Mouse (Mus musculus) hindbrain, postnatal 0 days (tissue): ENCODE measurements around the gene Cdh12. TPM values are rescaled to one million over a fixed set of nuclear protein-coding genes. Genes with fewer than 3 reads are reported as not detected.
"Not testable (repeated sequence)": the region's sequence is repeated elsewhere in the genome, so short reads cannot be mapped to it uniquely, and the experiment has no call there.

ENCODE experiments used
- ATAC-seq: fragments of 200-750 bp; cut with Nextera tagmentation; 2 replicates; pipeline ENCODE4 v1.8.0; 2017; ENCODE audit warnings: mild to moderate bottlenecking, moderate TSS enrichment, moderate library complexity
- DNase-seq: peaks from one replicate; pipeline ENCODE4 v3.0.0-alpha.2; 2015; ENCODE audit warnings: low spot score
- H3K27ac ChIP-seq: fragments of 300-500 bp; sonication (generic); 2 replicates; pipeline ENCODE4 v1.5.1; 2014; ENCODE audit warnings: mild to moderate bottlenecking
- H3K27me3 ChIP-seq: fragments of 300-500 bp; sonication (generic); 2 replicates; pipeline ENCODE4 v1.6.1; 2014; ENCODE audit warnings: low read length, mixed read lengths; ENCODE audit not compliant: insufficient read depth
- H3K36me3 ChIP-seq: fragments of 300-500 bp; sonication (generic); 2 replicates; pipeline ENCODE4 v1.6.1; 2014; ENCODE audit warnings: low read length, mixed read lengths; ENCODE audit not compliant: insufficient read depth
- H3K4me1 ChIP-seq: fragments of 300-500 bp; sonication (generic); 2 replicates; pipeline ENCODE4 v1.6.1; 2014; ENCODE audit warnings: antibody characterized with exemption, low read length, mixed read lengths; ENCODE audit not compliant: insufficient read depth
- H3K4me2 ChIP-seq: fragments of 300-500 bp; sonication (generic); 2 replicates; pipeline ENCODE4 v1.6.1; 2014; ENCODE audit warnings: low read depth, mild to moderate bottlenecking, low read length, moderate library complexity, mixed read lengths
- H3K4me3 ChIP-seq: fragments of 300-500 bp; sonication (generic); 2 replicates; pipeline ENCODE4 v1.5.1; 2014; ENCODE audit warnings: low read length
- H3K9ac ChIP-seq: fragments of 300-500 bp; sonication (generic); replicated peaks from 2 replicates; pipeline ENCODE4 v1.6.1; 2014; ENCODE audit warnings: mild to moderate bottlenecking, low read length, moderate library complexity, mixed read lengths
- H3K9me3 ChIP-seq: fragments of 300-500 bp; sonication (generic); 2 replicates; pipeline ENCODE4 v1.6.1; 2016; ENCODE audit warnings: low read length, mixed read lengths
- CTCF ChIP-seq: IDR thresholded peaks from 2 replicates; pipeline ENCODE4 v1.5.1; 2016; ENCODE audit warnings: antibody characterized with exemption, control low read depth, low read depth
- WGBS: fragments of 180-500 bp; shearing (Covaris S2); extraction: QIAGEN DNeasy Blood & Tissue Kit; methylation state at CpG from one replicate; pipeline ENCODE4 v1.1.7; 2014; 5-methylcytosine and 5-hydroxymethylcytosine counted together
- polyA plus RNA-seq: library from polyadenylated mRNA; unstranded; fragments of >200 nt; fragmentation: Nextera tagmentation; extraction: Ambion mirVana; gene quantifications from 2 replicates; pipeline ENCODE4 v1.2.1, GENCODE M21; 2015
- total RNA-seq: library from RNA; depleted of rRNA; stranded (reverse); fragments of >200 nt; gene quantifications from 2 replicates; pipeline ENCODE4 v1.2.3, GENCODE M21; 2014

The Cdh12 gene
- total and polyA plus RNA-seq, 2 experiments from 2014 or later, result 10.4 to 10.6 TPM

DNA sequence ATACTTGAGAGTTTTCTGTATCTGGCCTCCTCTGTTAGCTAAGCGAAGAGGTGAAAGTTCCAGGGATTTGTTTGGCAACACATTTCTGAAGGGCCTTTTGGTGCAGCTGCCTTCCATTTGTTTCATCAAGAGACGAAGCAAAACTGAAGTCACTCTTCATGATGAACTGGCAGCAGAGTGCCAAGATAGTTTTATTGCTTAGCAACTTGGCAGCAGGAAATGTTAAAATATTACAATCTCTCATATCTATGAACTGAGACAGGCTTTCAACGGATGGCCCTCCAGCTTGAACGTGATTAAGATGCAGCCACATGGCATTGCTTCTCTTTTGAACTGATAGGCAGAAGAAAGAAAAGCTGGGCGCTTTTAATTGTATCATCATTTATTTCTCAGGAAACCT, 730.7 kb downstream of the Cdh12 start:
- Histone ChIP-seq H3K27me3 (no peaks in the 10 kb centered on the region), H3K4me1 (no peaks in the 10 kb centered on the region), H3K4me3 (no peak overlapping the region), H3K27ac (no peak overlapping the region), H3K36me3 (no peaks in the 10 kb centered on the region), H3K9me3 (no peaks in the 10 kb centered on the region), H3K9ac (no peak overlapping the region), H3K4me2 (no peak overlapping the region)
- ATAC-seq (no peak), DNase-seq (peak; percentile 40)
- WGBS, result 43% methylated on average over 5 of the region's 5 CpGs
- TF ChIP-seq CTCF, result no peak

DNA sequence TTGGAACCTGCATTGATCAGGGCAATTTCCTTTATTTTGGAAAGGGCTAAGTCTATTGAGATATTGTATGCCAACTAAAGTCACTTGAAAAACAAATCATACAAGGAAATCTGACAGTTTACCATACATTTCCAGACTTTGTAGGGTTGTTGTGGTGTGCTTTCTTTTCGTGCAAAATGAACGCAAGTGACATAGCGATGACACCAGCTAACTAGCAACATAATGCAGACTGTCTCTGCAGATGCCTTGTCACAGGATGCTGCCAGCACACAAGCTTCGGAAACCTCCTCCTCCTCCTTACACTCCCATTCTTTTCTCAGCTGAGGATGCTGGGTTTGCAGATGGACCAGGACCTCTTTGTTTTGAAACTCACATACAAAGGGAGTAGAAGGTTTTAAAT, 731.1 kb downstream of the Cdh12 start:
- H3K9me3 ChIP-seq, result no peaks in the 10 kb centered on the region
- no peaks in the 10 kb centered on the region for H3K36me3 ChIP-seq
- 44% methylated on average over 4 of the region's 4 CpGs for WGBS
- H3K27ac ChIP-seq, result no peak overlapping the region
- no peak overlapping the region for H3K4me3 ChIP-seq
- H3K9ac ChIP-seq, result no peak overlapping the region
- H3K27me3 ChIP-seq, result no peaks in the 10 kb centered on the region
- ATAC-seq (no peak), DNase-seq (no peak)
- no peaks in the 10 kb centered on the region for H3K4me1 ChIP-seq
- no peak for TF ChIP-seq CTCF
- no peak overlapping the region for H3K4me2 ChIP-seq

DNA sequence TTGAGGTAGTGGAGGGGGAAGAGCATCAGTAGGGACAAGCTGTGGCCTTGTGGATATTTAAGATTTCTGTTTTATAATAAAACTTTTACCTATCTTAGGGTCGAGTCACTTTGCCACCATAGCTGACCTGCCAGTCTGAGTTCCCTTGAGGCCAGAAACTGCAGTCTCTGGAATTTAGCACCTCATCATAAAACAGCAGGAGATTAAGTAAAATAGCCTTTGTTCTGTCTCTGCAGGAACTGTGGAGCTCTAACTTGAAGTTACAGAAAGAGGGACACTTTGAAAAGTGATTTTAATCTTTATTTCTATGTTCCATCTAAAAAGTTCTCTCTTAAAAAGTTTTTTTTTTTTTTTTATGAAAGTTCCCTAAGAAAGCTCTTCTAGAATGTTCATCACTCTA, 736.7 kb downstream of the Cdh12 start:
- WGBS, result 71% methylated on average over 1 of the region's 1 CpGs
- Histone ChIP-seq H3K9ac (no peak overlapping the region), H3K36me3 (no peaks in the 10 kb centered on the region), H3K4me2 (no peak overlapping the region), H3K4me1 (no peaks in the 10 kb centered on the region), H3K4me3 (no peak overlapping the region), H3K27ac (no peak overlapping the region), H3K27me3 (no peaks in the 10 kb centered on the region), H3K9me3 (no peaks in the 10 kb centered on the region)
- DNase-seq, result no peak
- ATAC-seq, result no peak
- TF ChIP-seq CTCF, result no peak

DNA sequence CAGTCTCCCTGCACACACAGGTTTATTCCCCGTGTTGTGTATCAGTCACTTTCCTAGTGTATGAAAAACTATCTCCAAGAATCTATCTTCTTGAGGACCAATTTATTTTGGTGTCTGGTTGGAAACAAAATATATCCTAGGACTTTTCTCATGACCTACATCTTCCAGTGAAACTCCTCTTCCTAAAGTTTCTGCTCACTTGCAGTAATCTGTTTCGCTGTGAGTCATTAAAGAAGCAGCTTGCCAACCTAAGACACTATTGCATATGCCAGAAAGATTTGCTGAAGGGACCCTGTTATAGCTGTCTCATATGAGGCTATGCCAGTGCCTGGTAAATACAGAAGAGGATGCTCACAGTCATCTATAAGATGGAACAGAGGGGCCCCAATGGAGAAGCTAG, 761.0 kb downstream of the Cdh12 start:
- 90% methylated on average over 2 of the region's 2 CpGs for WGBS
- not testable (repeated sequence) for ATAC-seq, H3K36me3 ChIP-seq

DNA sequence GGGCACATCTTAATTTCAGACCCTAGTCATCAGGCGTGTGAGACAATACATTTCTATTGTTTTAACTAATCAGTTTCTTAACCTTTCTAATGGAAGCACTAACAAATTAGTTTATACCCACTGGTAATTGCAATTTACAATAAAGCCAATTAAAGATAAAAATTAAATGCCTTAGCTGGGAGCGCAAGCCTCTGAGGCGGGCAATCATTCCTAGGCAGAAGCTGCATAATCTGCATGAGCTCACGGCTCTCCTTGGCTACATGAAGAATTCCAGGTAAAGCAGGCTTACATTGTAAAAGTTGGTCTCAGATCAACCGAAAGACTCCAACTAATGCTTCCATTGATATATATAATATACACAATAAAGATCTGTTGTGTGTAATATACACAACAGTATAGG, 773.9 kb downstream of the Cdh12 start:
- H3K9ac ChIP-seq, result no peak overlapping the region
- H3K4me1 ChIP-seq, result no peaks in the 10 kb centered on the region
- H3K27me3 ChIP-seq, result no peaks in the 10 kb centered on the region
- no peak for ATAC-seq
- peak; percentile 8 for DNase-seq
- H3K27ac ChIP-seq, result no peak overlapping the region
- TF ChIP-seq CTCF, result no peak
- WGBS, result 73% methylated on average over 5 of the region's 5 CpGs
- H3K9me3 ChIP-seq, result no peaks in the 10 kb centered on the region
- H3K36me3 ChIP-seq, result no peaks in the 10 kb centered on the region
- no peak overlapping the region for H3K4me2 ChIP-seq
- H3K4me3 ChIP-seq, result no peak overlapping the region

More for the DNA sequence above, 761.0 kb downstream of the Cdh12 start:
- DNase-seq, H3K27ac ChIP-seq, H3K27me3 ChIP-seq, H3K4me2 ChIP-seq, H3K4me1 ChIP-seq, H3K9me3 ChIP-seq, H3K4me3 ChIP-seq, H3K9ac ChIP-seq: not testable (repeated sequence)

DNA sequence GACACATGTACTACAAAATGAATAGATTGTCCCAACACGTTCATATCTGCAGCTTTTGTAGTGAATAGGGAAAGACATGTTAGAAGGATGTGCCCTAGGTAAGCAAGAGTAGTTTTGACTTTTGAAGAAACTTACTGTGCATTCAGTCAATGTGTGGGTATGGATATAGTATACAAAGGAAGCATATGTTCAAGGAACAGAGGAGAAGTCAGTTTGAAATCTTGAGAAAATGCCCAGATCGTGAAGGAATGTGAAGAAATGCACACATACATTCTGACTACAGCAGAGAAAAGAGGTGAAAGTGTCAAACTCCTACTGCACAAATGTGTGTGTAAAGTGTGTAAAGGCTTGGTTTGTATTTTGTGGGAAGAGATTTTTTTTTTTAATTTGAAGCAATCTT, 812.3 kb downstream of the Cdh12 start:
- DNase-seq (no peak), ATAC-seq (no peak)
- Histone ChIP-seq H3K36me3 (no peaks in the 10 kb centered on the region), H3K27ac (no peak overlapping the region), H3K4me3 (no peak overlapping the region), H3K4me2 (no peak overlapping the region), H3K9ac (no peak overlapping the region), H3K4me1 (no peaks in the 10 kb centered on the region), H3K27me3 (no peaks in the 10 kb centered on the region), H3K9me3 (no peaks in the 10 kb centered on the region)
- TF ChIP-seq CTCF, result no peak
- WGBS, result 91% methylated on average over 2 of the region's 2 CpGs

DNA sequence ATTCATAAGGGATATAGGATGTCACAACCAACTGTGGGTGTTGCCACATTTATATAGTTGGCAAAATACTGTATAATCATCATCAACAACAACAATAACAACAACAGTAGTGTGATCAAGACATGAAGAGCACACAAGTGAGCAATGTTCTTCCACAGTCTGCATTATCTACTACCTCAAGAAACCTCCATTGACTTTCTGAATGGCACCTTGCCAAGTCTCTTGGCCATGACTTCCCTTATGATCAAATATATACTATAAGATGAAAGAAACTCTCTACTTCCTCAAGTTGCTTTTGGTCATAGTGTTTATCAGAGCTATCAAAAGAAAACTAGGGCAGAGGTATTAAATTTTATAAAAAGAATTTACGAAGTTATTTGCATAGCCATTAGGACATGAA, 820.8 kb downstream of the Cdh12 start:
- 90% methylated on average over 1 of the region's 1 CpGs for WGBS
- ATAC-seq, result no peak
- TF ChIP-seq CTCF, result no peak

More for the DNA sequence above, 820.8 kb downstream of the Cdh12 start:
- Histone ChIP-seq H3K4me2 (no peak overlapping the region), H3K4me3 (no peak overlapping the region), H3K9ac (no peak overlapping the region), H3K9me3 (no peaks in the 10 kb centered on the region), H3K27ac (no peak overlapping the region), H3K4me1 (no peaks in the 10 kb centered on the region), H3K27me3 (no peaks in the 10 kb centered on the region), H3K36me3 (no peaks in the 10 kb centered on the region)
- no peak for DNase-seq
